ENCODE assay signal across 10 mouse cellular contexts in genomic region chr11:55081206-55081605, GRCm38 (mm10). TPM values are rescaled to one million over a fixed set of nuclear protein-coding genes. Genes with fewer than 3 reads are reported as not detected.
"Had no signal": no experiment of that assay in that cellular context is flagged by ENCODE, and none has a peak within 500 bp of the region (broad histone marks: within the 10 kb centered on the region; RNA-seq: fewer than 3 reads in every experiment).

No protein-coding gene starts in this region.

- DNase-seq: lung, adult 18-20 months; lung, embryonic 14.5 days; lung, postnatal 10 days; lung, postnatal 4 days; right cerebral cortex, postnatal 14 days; thymus, adult 2 months; thymus, postnatal 25 days; thymus, postnatal 4 days had no signal

RNA-seq across cellular contexts. Expression of gene Ccdc69, which starts 3.3 kb away (rescaled TPM):
- polyA plus RNA-seq: midbrain, embryonic 12.5 days; neural tube, embryonic 14.5 days had no signal
